Mouse (Mus musculus): ENCODE data around the gene Ubac2. TPM values are rescaled to one million over a fixed set of nuclear protein-coding genes. Genes with fewer than 3 reads are reported as not detected.

Ubac2 gene
- total RNA-seq, 2 experiments from 2014 or later = 34.1 to 34.7 TPM

DNA sequence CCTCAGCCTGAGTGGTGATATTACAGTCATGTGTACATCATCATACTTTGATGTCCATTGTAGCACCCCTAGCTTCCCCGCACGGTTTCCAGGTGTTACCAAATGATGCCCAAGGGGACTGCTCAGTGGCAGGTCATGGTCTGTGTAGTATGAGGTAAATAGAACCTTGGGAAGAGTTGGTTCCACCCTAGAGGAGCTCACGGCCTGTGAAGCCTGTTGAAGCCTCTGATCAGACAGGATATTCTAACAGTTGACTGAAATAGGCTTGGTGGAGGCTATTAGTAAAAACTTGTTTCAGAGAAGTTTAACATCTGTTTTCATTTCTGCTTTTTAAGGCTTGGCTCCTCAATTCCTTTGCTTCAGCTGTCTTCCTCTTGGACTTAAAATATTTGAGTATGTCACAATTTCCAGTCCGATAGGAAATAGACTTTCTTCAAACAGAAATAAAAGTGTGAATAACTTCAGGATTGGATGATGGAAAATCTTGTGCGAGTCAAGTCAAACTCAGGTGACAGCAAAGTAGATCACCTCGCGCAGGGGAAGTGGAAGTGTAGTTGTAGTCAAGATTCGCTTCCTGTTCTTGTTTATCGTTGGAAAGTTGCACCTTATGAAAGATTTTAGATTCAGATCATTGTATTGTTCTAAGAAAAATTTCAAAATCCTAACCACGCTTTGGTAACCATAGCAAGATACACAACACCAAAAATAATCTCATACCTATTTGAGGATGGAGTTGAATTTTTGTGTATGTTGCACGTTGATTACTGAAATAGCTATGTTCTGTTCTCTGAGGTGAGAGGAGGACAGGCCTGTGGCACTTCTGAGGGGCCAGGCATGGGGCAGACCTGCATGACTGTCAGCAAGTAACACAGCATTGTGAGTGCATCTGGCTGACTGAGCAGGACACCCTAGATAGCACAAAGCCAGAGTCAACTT is 60.1 kb downstream of the Ubac2 start:
- intact Hi-C loops (cut with DNase I) = no loop called here

GRCm38 (mm10) chr14:121939582-121939981 is 61.2 kb downstream of the Ubac2 start:
- intact Hi-C loops (cut with DNase I) = no loop called here

More for the DNA sequence above, 60.1 kb downstream of the Ubac2 start:
- DNase-seq (ENCODE audit: low spot score in 2 of 2) = no peak

GRCm38 (mm10) chr14:121946131-121946530 is 67.7 kb downstream of the Ubac2 start:
- no peak for DNase-seq (ENCODE audit: low spot score in 2 of 2)
- intact Hi-C loops (cut with DNase I) = no loop called here

More at GRCm38 (mm10) chr14:121939582-121939981, 61.2 kb downstream of the Ubac2 start:
- no peak for DNase-seq (ENCODE audit: low spot score in 2 of 2)

DNA sequence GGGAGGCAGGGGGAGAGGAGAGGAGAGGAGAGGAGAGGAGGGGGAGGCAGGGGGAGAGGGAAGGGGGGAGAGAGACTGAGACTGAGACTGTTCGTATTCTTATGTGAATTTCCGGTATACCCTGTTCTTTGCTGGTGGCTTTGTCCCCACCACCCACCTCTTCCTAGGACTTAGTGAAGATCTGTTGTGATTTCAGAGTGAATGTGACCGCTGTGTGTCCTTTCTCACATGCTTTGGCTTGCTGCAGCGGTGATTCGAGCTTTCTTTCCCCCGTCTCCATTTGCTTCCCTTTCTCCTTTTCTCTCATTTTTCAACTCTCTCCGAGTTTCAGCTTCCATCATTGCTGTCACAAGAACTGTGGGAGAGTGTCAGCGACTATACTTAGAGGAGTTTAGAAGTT is 68.3 kb downstream of the Ubac2 start:
- no peak for DNase-seq (ENCODE audit: low spot score in 2 of 2)
- intact Hi-C loops (cut with DNase I) = no loop called here

DNA sequence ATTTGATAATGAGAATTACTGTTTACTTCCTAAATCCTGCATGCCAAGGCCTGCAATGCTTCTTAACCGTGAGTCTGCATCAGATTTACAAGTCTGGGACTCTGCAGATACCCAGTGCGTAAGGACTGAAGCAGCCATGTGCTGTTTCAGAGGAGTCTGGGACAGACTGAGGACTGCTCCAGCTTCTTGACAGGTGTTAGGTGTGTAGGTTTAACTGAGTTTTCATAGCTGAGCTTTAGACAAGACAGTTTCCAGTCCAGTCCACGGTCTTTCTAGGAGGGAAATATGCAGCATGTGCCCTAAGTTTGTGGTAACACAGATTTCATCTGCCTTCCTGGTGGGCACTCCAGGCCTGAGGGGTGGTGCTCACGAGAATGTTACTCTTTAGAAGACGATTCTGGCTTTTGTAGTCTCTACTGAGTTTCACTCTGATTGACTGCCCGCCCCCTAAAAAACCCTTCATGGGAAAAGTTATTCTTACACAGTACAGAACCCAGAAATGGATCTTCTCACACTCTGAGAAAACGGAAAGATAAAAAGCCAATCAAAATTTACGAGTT is 68.9 kb downstream of the Ubac2 start:
- no peak for DNase-seq (ENCODE audit: low spot score in 2 of 2)
- intact Hi-C loops (cut with DNase I) = no loop called here

DNA sequence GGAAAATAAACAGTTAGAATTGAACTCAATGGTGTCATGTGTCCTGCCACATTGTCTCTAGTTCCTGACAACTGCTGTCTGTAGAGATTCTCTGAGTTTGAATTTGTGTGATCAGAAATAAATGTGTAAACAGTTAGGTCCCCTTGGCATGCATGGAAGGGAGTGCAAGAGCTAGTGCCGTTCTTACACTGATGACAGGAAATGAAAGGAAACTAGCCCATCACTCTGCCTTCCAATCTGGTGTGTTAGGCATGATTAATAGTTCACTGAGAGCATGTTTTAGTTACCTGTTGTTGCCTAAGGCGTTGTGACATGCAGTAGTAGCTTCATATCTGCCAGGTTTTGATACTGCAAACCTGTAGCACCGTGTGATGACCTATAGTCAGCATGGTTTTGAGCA is 69.5 kb downstream of the Ubac2 start:
- intact Hi-C loops (cut with DNase I) = no loop called here
- DNase-seq (ENCODE audit: low spot score in 2 of 2) = no peak

GRCm38 (mm10) chr14:121949436-121949835 is 71.0 kb downstream of the Ubac2 start:
- intact Hi-C loops (cut with DNase I) = no loop called here
- DNase-seq (ENCODE audit: low spot score in 2 of 2) = no peak

DNA sequence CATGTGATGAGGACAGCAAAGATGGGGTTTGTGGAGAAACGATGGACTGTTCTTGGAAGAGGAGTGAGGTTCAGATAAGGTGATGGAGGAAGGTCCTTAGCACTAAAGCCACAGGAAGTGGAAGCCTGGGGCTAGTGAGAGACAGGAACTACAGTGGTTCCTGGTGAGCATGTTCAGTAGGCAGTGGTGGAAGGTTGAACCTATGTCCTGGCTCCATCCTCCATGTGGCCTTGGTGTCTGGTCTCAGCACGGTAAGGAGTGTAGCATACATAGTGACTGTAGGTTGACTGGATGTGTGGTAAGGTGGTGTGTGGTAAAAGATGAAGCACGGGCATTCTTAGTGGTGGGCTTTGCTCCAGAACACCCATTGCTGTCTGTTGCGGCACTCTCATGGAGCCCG is 71.5 kb downstream of the Ubac2 start:
- intact Hi-C loops (cut with DNase I) = no loop called here
- no peak for DNase-seq (ENCODE audit: low spot score in 2 of 2)

DNA sequence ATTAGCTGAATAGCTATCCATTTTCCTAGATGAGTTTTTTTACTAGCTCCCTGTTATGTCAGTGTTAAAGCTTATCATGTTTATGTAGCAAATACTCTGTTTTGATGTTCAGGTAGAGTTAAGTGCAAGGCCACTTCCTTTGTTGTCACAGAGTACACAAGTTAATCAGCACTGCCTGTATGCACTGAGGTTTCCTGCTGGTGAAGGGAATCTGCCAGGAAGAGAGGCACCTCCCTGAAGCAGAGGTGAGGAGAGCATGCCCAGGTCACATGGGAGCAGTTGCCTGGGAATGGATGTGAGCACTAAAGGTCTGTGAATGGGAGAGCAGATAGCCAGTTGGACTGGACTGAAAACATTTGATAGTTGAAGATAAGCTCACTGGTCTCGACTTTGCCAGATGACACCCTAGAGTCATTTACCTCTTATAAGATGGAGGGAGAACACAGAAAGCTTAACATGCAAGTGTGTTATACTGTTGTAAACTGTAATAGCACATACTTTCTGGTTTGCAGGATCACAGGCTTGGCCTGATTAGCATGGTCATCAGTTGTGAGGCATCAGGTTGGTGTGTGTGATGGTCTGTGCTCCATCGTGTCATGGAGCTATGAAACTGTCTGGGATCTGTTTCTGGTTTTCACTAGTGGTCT is 73.1 kb downstream of the Ubac2 start:
- intact Hi-C loops (cut with DNase I) = no loop called here

DNA sequence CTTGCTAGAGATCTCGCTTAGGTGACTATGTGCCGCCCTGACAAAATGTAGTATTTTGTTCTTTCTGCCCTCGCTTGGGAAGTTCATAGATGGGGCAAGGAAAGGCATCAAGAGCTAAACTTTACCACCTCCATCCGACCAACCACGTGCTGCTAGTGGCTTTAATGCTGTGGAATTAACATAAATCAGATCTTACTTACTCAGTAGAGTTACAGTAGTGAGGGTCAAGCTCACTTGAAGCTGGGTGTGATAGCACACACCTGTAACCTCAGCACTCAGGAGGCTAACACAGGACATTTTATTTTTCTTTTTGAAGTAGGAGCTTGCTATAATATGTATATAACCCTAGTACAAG is 73.6 kb downstream of the Ubac2 start:
- intact Hi-C loops (cut with DNase I) = no loop called here
- DNase-seq (ENCODE audit: low spot score in 2 of 2) = no peak

More for the DNA sequence above, 73.1 kb downstream of the Ubac2 start:
- DNase-seq (ENCODE audit: low spot score in 2 of 2) = no peak

GRCm38 (mm10) chr14:121954129-121954528 is 75.7 kb downstream of the Ubac2 start:
- no peak for DNase-seq (ENCODE audit: low spot score in 2 of 2)
- intact Hi-C loops (cut with DNase I) = no loop called here

- no peak for DNase-seq (ENCODE audit: low spot score in 2 of 2)
- intact Hi-C loops (cut with DNase I) = no loop called here
These were observed 76.2 kb downstream of the Ubac2 start for GRCm38 (mm10) chr14:121954608-121955007.

- no peak for DNase-seq (ENCODE audit: low spot score in 2 of 2)
- intact Hi-C loops (cut with DNase I) = no loop called here
These were observed 76.9 kb downstream of the Ubac2 start for GRCm38 (mm10) chr14:121955176-121955795.

GRCm38 (mm10) chr14:121956291-121956690 is 77.9 kb downstream of the Ubac2 start:
- no peak for DNase-seq (ENCODE audit: low spot score in 2 of 2)
- intact Hi-C loops (cut with DNase I) = no loop called here

DNA sequence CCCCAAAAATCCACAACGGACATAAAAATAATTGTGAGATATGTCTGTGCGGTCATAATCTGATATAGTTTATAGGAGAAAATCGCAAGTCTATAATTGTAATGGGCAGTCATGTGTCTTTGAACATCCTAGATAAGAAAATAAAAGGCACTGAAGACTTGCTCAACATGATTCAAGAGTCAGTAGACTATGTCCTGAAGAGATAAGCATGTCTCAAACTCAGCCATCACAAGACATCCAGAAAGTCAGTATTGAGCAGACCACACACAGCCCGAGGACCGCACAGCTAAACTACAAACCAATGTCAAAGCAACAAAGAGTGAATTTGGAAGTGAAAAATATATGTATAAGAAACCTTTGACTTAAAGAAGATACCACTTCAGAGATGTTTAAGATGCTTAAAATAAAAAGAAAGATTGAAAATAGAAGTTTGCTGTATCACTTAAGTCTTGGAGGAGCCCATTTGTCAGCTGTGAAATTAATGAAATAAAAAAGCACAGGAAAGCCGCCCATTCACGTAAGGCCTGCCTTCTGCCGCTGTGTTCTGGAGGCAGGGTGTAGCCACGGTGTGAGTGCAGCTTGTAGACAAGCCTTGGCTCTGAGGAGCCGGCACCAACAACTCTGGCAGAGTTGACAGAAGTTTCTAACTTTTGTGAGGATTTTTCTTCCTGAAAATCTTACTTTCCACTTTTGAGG is 78.9 kb downstream of the Ubac2 start:
- DNase-seq (ENCODE audit: low spot score in 2 of 2) = no peak
- intact Hi-C loops (cut with DNase I) = no loop called here

DNA sequence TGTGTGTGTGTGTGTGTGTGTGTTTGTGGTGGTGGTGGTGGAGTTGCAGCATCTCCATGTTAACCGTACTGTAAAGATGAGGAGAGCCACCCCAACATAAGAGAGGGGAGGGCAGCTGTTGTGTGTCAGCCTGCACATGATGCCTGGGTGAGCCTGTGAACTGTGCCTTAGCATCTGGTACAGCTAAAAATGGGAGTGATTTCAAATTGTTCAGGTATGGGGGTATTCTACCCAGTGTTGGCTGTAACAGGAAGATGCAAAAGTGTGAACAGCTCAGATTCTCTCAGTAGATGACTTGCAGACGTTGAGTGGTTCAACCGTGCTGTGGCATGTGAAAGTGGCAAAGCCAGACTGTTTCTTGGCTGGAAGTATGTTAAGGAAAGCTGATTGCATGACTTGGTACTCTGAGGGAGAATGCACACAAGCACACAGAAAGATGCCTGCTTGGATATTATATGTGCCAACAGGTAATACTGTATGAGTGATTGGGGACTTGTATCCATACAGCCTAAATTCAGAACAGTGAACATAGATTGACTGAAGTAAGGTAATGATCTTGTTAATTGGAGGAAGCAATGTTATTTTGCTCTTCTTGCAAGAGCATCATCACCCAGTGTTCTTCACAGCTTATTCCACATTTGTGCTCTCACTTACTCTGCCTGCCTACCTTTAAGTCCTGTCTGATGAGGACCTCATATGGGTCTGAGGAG is 79.8 kb downstream of the Ubac2 start:
- no peak for DNase-seq (ENCODE audit: low spot score in 2 of 2)
- intact Hi-C loops (cut with DNase I) = no loop called here

DNA sequence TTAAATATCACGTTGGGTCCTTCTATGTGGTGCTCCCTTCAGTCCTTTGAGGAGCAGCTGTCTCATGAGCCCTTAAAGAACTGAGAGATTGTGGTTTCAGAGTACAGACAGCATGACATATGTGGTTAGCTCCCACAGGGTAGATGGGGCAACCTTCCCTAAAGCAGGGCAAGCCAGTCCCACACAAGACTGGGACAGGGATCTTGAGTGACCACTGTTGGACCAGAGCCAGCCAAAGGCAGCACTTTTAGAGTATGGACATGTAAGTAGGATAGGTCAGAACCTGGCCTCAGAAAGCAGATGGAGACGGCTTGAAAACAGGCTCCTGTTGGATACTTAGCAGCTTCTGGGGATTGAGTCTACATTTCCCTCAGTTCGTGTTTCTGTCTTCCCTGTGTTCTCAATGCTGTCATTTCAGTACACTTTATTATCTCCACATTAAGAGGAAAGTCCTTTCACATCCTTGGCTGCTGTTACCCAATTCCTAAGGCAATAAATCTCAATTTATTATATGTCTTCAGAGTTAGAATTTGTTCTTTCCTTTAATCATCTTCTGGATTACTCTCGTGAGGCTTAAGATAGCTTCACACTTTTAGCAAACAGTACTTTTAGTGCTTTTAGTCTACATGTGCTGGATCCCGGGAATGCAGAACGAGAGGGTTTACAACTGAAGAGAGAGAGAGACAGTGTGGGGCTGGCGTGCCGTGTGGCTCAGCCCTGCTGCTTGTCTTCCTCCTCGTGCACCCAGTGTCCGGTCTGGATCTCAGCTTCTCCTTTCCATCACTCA is 80.5 kb downstream of the Ubac2 start:
- intact Hi-C loops (cut with DNase I) = no loop called here
- no peak for DNase-seq (ENCODE audit: low spot score in 2 of 2)

- intact Hi-C loops (cut with DNase I) = no loop called here
- DNase-seq (ENCODE audit: low spot score in 2 of 2) = no peak
These were observed 81.1 kb downstream of the Ubac2 start for GRCm38 (mm10) chr14:121959538-121959980.
